Mouse (Mus musculus): ENCODE data around the gene Mdm2. TPM values are rescaled to one million over a fixed set of nuclear protein-coding genes. Genes with fewer than 3 reads are reported as not detected.

The Mdm2 gene
- polyA plus RNA-seq, 1 experiment from 2014 or later, result 64.0 TPM

DNA sequence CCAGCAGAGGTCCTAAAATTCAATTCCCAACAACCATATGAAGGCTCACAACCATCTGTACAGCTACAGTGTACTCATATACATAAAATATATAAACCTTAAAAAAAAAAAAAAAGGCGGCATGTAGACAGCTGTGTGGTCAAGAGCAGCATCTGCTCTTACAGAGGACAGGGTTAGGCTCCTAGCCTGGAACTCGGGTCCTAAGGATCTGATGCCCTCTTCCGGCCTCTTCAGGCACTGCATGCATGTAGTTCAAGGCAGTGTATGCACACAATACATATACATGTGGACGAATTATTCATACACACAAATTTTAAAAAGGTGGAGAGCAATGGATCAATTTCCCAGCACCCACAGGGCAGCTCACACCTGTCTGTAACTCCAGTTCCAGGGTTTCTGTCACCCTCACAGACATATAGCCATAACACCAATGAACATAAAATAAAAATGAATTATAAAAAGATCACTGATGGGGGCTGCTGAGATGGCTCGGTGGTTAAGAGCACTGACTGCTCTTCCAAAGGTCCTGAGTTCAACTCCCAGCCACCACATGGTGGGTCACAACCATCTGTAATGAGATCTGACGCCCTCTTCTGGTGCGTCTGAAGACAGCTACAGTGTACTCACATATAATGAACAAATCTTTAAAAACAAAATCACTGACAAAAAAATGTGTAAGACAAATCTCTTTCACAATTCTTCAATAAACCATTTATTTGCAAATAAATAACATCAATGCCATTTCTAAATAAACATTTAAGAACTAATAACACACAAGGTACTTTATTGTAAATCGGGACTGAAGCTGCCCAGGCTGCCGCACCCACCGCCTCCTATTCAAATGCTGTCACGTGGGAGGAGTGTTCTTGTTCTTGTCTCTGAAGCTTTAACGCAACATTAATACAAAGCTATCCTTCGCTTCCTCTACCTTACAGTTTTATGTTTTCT, 22.1 kb downstream of the Mdm2 start:
- ATAC-seq (peak; percentile 58), DNase-seq (ENCODE audit: low read depth, low spot score) (no peak)
- ChIA-PET CTCF (interaction anchor here (0.9 to 1.5 kb wide), 3 partner anchors 11 to 30 kb away, joined by 3 to 4 read pairs (median 4); no protein-coding TSS in a partner anchor), POLR2A (no interaction called here)
- in situ Hi-C loops (cut with MboI; ENCODE audit: low pct_unique_long_range_greater_than_20kb), result no loop called here
- no peaks in the 10 kb centered on the region for H3K27me3 ChIP-seq
- peak; percentile 59 for TF ChIP-seq CTCF (IDR thresholded peaks at IDR 0.05)

DNA sequence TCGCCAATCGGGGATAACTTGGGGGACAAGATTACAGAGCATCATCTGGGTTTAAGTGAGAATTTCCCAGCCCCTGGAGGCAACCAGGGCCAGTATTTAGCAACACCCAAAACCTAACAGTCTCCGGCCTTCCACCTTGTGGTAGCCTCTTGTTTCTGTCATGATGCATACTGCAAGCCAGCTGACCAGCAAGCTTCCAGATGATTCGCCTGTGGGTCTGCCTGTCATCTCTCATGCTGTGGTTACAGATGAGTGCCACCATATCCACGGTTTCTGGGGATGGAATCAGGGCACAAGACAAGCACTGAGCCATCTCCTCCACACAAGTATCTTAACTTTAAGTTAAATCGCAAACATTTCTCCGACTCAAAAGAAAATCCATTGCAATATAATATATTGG, 23.0 kb downstream of the Mdm2 start:
- ATAC-seq (no peak), DNase-seq (ENCODE audit: low read depth, low spot score) (no peak)
- ChIA-PET CTCF (interaction anchor here (0.9 to 1.5 kb wide), 2 partner anchors 22 to 31 kb away, joined by 3 to 4 read pairs; no protein-coding TSS in a partner anchor), POLR2A (no interaction called here)
- H3K27me3 ChIP-seq, result no peaks in the 10 kb centered on the region
- in situ Hi-C loops (cut with MboI; ENCODE audit: low pct_unique_long_range_greater_than_20kb), result no loop called here
- no peak for TF ChIP-seq CTCF (IDR thresholded peaks at IDR 0.05)

DNA sequence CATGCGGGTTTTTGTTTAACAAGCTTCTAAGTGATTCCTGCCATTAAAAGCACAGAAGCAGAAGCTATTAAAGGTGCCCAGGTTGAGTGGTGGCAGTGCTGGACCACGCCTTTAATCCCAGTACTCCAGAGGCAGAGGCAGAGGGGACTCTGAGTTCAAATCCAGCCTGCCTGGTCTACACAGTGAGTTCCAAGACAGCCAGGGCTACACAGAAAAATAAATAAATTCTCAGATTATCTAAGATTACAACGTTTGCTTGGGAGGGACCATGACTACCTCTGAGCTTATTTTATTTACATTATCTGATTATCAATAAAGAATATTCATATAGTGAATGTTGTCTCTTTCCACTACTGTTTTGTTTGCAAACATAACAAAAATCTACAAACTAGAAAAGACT, 23.5 kb downstream of the Mdm2 start:
- CTCF ChIA-PET, result interaction anchor here (0.8 to 1.5 kb wide), 2 partner anchors 8 to 31 kb away, joined by 3 read pairs; no protein-coding TSS in a partner anchor
- H3K27me3 ChIP-seq, result no peaks in the 10 kb centered on the region
- ATAC-seq, result no peak
- no peak for DNase-seq (ENCODE audit: low read depth, low spot score)
- no peak for TF ChIP-seq CTCF (IDR thresholded peaks at IDR 0.05)
- in situ Hi-C loops (cut with MboI; ENCODE audit: low pct_unique_long_range_greater_than_20kb), result no loop called here
- POLR2A ChIA-PET, result no interaction called here

DNA sequence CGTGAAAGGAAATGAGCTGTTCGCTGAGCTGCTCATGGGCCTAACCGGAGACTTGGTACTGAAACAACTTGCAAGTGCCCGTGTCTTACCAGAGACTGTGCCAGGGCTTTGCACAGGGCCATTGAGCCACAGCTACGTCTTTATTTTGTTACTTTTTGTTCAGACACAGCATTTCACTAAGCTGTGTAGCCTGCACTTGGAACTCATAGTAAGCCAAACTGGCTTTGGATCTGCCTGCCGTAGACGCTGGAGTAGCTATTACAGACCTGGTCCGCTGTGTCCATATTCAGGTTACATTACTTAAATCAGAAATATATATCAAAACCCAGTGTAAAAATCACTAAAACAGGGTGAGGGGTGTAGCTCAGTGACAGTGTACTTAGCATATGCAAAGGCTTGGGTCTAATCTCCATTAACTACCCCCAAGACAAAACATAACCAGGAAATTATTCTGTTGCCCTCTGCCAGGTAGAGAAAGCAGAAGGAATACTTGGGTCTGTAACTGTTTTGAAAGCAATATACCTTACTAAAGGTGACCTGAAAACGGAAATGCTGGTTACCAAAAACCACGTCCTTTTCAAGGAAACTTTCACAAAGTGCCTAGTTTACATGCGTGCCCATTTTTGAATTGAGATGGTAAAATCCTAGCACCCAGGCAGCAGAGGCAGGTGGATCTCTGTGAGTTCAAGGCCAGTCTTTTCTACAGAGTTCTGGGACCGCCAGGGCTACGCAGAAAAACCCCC, 24.5 kb downstream of the Mdm2 start:
- ChIA-PET POLR2A (interaction anchor here (0.7 kb wide), 1 partner anchor 26 kb away, joined by 3 read pairs; no protein-coding TSS in a partner anchor), CTCF (interaction anchor here (0.8 to 1.8 kb wide), 3 partner anchors 9 to 230 kb away, joined by 3 to 5 read pairs (median 3); no protein-coding TSS in a partner anchor)
- no peak for ATAC-seq
- no peaks in the 10 kb centered on the region for H3K27me3 ChIP-seq
- in situ Hi-C loops (cut with MboI; ENCODE audit: low pct_unique_long_range_greater_than_20kb), result no loop called here
- no peak for TF ChIP-seq CTCF (IDR thresholded peaks at IDR 0.05)
- no peak for DNase-seq (ENCODE audit: low read depth, low spot score)

DNA sequence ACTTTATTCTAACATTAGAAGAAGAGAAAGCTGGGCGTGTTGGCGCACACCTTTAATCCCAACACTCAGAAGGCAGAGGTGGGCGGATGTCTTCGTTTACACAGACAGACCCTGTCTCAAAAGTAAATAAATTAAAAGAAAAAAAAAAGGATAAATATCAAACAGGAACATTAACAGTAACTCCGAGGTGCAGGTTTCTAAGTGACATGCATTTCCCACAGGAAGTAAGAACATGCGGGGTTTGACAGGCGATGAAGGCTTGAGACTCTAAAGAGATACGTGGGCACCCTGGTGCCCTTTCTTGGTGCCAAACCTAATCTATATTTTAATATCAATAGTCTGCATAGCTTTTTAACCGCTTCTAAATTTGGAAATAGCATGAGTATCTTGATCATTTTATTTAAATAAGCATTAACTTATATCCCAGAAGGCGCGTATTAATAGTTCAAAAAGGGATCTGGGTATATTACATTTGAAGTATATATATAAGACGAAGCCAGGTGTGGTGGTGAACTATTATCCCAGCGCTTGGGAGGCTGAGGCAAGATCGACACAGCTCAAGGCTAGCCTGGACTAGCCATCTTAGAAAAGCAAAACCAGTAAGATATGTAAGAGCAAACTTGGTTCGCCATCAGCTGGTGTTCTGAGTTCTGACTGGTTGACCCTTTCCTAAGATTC, 25.2 kb downstream of the Mdm2 start:
- TF ChIP-seq CTCF (IDR thresholded peaks at IDR 0.05), result no peak
- ChIA-PET POLR2A (interaction anchor here (0.7 kb wide), 1 partner anchor 27 kb away, joined by 3 read pairs; no protein-coding TSS in a partner anchor), CTCF (interaction anchor here (1.1 to 1.8 kb wide), 2 partner anchors 169 to 229 kb away, joined by 3 to 5 read pairs; no protein-coding TSS in a partner anchor)
- in situ Hi-C loops (cut with MboI; ENCODE audit: low pct_unique_long_range_greater_than_20kb), result no loop called here
- no peak for DNase-seq (ENCODE audit: low read depth, low spot score)
- H3K27me3 ChIP-seq, result no peaks in the 10 kb centered on the region
- no peak for ATAC-seq

DNA sequence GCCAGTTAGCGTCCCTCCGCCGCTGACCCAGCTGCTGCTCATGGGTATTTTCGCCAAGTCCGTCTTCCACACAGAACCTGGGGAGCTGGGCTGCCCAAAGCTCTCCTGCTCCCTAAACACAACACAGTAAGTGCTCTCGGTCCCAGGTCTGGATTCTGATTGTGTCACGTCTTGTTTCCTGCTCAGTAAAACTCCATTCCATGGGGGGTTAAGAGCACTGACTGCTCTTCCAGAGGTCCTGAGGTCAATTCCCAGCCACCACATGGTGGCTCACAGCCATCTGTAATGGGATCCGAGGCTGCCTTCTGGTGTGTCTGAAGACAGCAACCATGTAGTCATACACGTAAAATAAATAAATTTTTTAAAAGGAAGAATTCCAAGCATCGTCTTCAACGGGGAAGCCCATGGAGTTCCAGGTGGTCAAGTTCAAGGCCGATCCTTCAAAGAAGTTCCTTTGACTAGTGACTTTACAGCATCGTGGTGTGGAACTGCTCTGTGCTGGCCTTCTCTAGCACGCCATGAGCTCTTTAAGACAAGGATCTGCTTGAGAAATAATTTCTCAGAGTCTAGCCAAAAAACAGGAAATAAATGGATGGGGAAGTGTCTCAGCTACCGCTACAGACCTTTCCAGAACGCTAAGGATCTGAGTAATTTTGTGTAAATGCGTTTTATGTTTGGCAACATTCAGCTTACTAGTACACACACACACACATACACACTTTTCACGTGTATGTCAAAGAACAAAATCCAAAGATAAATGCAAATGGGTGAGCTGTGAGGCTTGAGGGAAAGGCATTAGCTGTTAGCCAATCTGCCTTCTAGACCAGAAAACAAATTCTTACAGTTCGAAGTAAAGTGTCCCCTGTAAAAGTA, 26.0 kb downstream of the Mdm2 start:
- no peak for TF ChIP-seq CTCF (IDR thresholded peaks at IDR 0.05)
- DNase-seq (ENCODE audit: low read depth, low spot score), result no peak
- POLR2A ChIA-PET, result no interaction called here
- H3K27me3 ChIP-seq, result no peaks in the 10 kb centered on the region
- in situ Hi-C loops (cut with MboI; ENCODE audit: low pct_unique_long_range_greater_than_20kb), result no loop called here
- no peak for ATAC-seq
- CTCF ChIA-PET, result interaction anchor here (1.8 kb wide), 1 partner anchor 168 kb away, joined by 5 read pairs; no protein-coding TSS in a partner anchor

DNA sequence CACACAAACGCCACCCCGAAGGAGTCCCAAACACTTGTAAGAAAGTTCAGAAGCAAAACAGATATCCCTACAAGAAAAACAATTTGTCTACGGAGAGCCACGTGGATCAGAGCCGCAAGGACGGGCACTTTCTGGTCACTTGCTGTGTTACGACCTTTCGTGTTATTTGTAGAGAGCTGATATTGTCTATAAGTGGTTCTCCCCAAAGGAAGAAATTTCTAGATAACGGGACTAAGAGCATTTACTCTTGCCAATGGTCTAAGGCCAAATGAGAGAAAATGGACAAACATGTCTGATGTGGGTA, 26.9 kb downstream of the Mdm2 start:
- ATAC-seq (no peak), DNase-seq (ENCODE audit: low read depth, low spot score) (no peak)
- ChIA-PET POLR2A (no interaction called here), CTCF (interaction anchor here (1.0 kb wide), 1 partner anchor 9 kb away, joined by 3 read pairs; no protein-coding TSS in a partner anchor)
- no peaks in the 10 kb centered on the region for H3K27me3 ChIP-seq
- no peak for TF ChIP-seq CTCF (IDR thresholded peaks at IDR 0.05)
- in situ Hi-C loops (cut with MboI; ENCODE audit: low pct_unique_long_range_greater_than_20kb), result no loop called here

DNA sequence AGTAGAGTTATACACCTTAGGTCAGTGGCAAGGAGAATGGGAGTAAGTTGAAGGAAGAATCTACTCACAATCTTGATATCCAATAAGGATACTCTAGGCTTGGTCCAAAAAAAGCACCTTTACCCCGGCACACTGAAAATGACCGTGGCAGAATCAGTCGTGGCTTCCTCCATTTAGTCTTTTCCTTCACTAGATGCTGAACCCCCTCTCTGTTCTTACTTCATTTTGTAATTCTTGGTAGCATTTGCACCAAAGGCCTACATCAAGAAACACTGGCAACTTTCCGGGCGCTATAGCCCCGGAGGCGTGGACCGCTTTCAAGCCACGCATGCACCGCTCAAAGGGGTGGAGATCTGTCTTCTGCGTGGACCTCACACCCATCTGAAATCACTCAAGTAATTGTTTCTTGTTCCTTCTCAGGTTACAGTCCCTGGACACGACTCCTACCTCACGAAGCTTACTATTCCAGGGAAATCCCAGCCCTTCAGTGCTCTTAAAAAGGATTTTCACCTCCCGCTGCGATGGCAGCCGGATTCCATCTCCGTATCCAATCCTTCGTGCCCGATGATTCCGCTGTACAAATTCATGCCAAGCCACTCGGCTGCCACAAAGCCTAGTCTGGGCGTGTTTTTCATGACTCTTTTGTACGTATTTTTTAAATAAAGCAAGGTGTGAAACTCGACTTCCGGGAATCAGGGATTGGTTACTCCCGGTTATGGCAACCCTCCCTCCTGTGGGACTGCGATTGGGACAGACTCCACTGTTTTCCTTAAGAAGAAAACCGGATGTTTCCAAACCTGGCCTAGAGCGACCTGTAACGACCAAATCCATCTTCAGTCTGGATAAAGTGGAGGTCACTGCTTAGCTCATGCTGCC, 27.5 kb downstream of the Mdm2 start:
- ATAC-seq, result no peak
- POLR2A ChIA-PET, result no interaction called here
- no peak for TF ChIP-seq CTCF (IDR thresholded peaks at IDR 0.05)
- no peaks in the 10 kb centered on the region for H3K27me3 ChIP-seq
- in situ Hi-C loops (cut with MboI; ENCODE audit: low pct_unique_long_range_greater_than_20kb), result no loop called here
- DNase-seq (ENCODE audit: low read depth, low spot score), result no peak
- CTCF ChIA-PET, result interaction anchor here (1.0 kb wide), 1 partner anchor 10 kb away, joined by 3 read pairs; no protein-coding TSS in a partner anchor
